Mouse (Mus musculus) spleen, postnatal 14 days (tissue): ENCODE data around the gene Adam33.
A peak's percentile ranks its signal among the peaks of the same experiment; 100 is the strongest.
"Not testable (repeated sequence)": the region's sequence is repeated elsewhere in the genome, so short reads cannot be mapped to it uniquely, and the experiment has no call there.

Source experiments
- DNase-seq, 2 experiments: peaks; one replicate each; pipeline ENCODE4 v3.0.0; 2021 to 2022; ENCODE audit warnings: low spot score in 2 of 2

Adam33 gene

GRCm38 (mm10) chr2:131058672-131059071, 4.9 kb downstream of the Adam33 start:
- DNase-seq: no peak

- peak in 1 of 2 experiments; percentile 6 for DNase-seq
Observed at GRCm38 (mm10) chr2:131056191-131056590, 7.4 kb downstream of the Adam33 start.

- peak; percentile 55 to 72 for DNase-seq
Observed at GRCm38 (mm10) chr2:131055631-131056030, 8.0 kb downstream of the Adam33 start.

GRCm38 (mm10) chr2:131054646-131055264, 8.9 kb downstream of the Adam33 start:
- DNase-seq: no peak

GRCm38 (mm10) chr2:131053851-131054645, 9.6 kb downstream of the Adam33 start:
- DNase-seq: peak in 1 of 2 experiments; percentile 20

GRCm38 (mm10) chr2:131052862-131053418, 10.7 kb downstream of the Adam33 start:
- no peak for DNase-seq

GRCm38 (mm10) chr2:131052043-131052442, 11.6 kb downstream of the Adam33 start:
- no peak for DNase-seq

GRCm38 (mm10) chr2:131046025-131046424, 17.6 kb downstream of the Adam33 start:
- DNase-seq: no peak

GRCm38 (mm10) chr2:131044989-131045720, 18.5 kb downstream of the Adam33 start:
- DNase-seq: no peak

GRCm38 (mm10) chr2:131044354-131044852, 19.2 kb downstream of the Adam33 start:
- DNase-seq: no peak

GRCm38 (mm10) chr2:131042988-131043387, 20.6 kb downstream of the Adam33 start, which contains the start of gene Gfra4:
Gene Gfra4 (minus strand): TSS chr2:131043088.
- no peak for DNase-seq

GRCm38 (mm10) chr2:131040854-131041825, 22.5 kb downstream of the Adam33 start:
- no peak for DNase-seq

- DNase-seq: no peak
Observed at GRCm38 (mm10) chr2:131038675-131039074, 24.9 kb downstream of the Adam33 start.

- DNase-seq: no peak
Observed at GRCm38 (mm10) chr2:131038197-131038596, 25.4 kb downstream of the Adam33 start.

- DNase-seq: no peak
Observed at GRCm38 (mm10) chr2:131037226-131037990, 26.2 kb downstream of the Adam33 start.

- no peak for DNase-seq
Observed at GRCm38 (mm10) chr2:131036757-131037156, 26.9 kb downstream of the Adam33 start.

- no peak for DNase-seq
Observed at GRCm38 (mm10) chr2:131036343-131036742, 27.3 kb downstream of the Adam33 start.

GRCm38 (mm10) chr2:131031406-131031805, 32.2 kb downstream of the Adam33 start:
- DNase-seq: not testable (repeated sequence)

GRCm38 (mm10) chr2:131030998-131031397, 32.6 kb downstream of the Adam33 start:
- DNase-seq: no peak

- DNase-seq: no peak
Observed at GRCm38 (mm10) chr2:131030561-131030960, 33.1 kb downstream of the Adam33 start.
